ENCODE assay signal across 15 mouse cellular contexts in genomic region chr1:85757531-85758230, GRCm38 (mm10). TPM values are rescaled to one million over a fixed set of nuclear protein-coding genes. Genes with fewer than 3 reads are reported as not detected.
DNase-seq lines count a peak whose midpoint lies in the region; ATAC-seq and TF ChIP-seq lines count a peak whose summit lies in the region.
"Had no signal": no experiment of that assay in that cellular context is flagged by ENCODE, and none has a peak within 500 bp of the region (broad histone marks: within the 10 kb centered on the region; RNA-seq: fewer than 3 reads in every experiment).

No protein-coding gene starts in this region.

- no peak overlapping the region for H3K9ac ChIP-seq in heart, adult 2 months (ENCODE audit: low read depth, low read length)
- no peak overlapping the region for H3K9ac ChIP-seq in embryonic facial prominence, embryonic 15.5 days
- H3K9ac ChIP-seq: limb, embryonic 12.5 days had no signal

- DNase-seq in heart, adult 2 months, result no peak
- DNase-seq in heart, adult 8-10 months (ENCODE audit: low spot score), result no peak
- DNase-seq in layer of hippocampus, adult 9-11 months, result peak; percentile 25
- DNase-seq in layer of hippocampus, postnatal 25 days (ENCODE audit: extremely low spot score in 1 of 2, low spot score in 1 of 2), result no peak
- DNase-seq in spleen, postnatal 10 days (ENCODE audit: low spot score in 2 of 2), result no peak
- DNase-seq: adrenal gland, postnatal 25 days; cerebellum, adult 11 months; kidney, postnatal 14 days; lung, adult 18-20 months; thymus, postnatal 36 days had no signal

- no peak for TF ChIP-seq POLR2A in heart, adult 2 months (IDR thresholded peaks at IDR 0.05; ENCODE audit: insufficient read depth, low read depth, low read length)

- H3K79me2 ChIP-seq in heart, adult 2 months (replicated peaks; ENCODE audit: control insufficient read depth, insufficient read depth, low read length), result no peaks in the 10 kb centered on the region

- H3K4me2 ChIP-seq in embryonic facial prominence, embryonic 15.5 days (replicated peaks), result no peak overlapping the region

- H3K27me3 ChIP-seq in heart, adult 2 months (ENCODE audit: control insufficient read depth, insufficient read depth, low read length), result no peaks in the 10 kb centered on the region
- no peaks in the 10 kb centered on the region for H3K27me3 ChIP-seq in embryonic facial prominence, embryonic 15.5 days
- H3K27me3 ChIP-seq: limb, embryonic 12.5 days had no signal

- 59% methylated on average over 6 of the region's 6 CpGs for WGBS in heart, adult 2 months
- WGBS in embryonic facial prominence, embryonic 15.5 days, result 72% methylated on average over 6 of the region's 6 CpGs

- H3K36me3 ChIP-seq in heart, adult 2 months (ENCODE audit: control insufficient read depth, insufficient read depth, low read length), result no peaks in the 10 kb centered on the region
- no peaks in the 10 kb centered on the region for H3K36me3 ChIP-seq in embryonic facial prominence, embryonic 15.5 days
- H3K36me3 ChIP-seq: limb, embryonic 12.5 days had no signal

- no peak overlapping the region for H3K4me3 ChIP-seq in heart, adult 2 months
- H3K4me3 ChIP-seq in embryonic facial prominence, embryonic 15.5 days (replicated peaks), result no peak overlapping the region
- H3K4me3 ChIP-seq: erythroblast, embryonic 14.5 days; limb, embryonic 12.5 days had no signal

- H3K27ac ChIP-seq in heart, adult 2 months, result peak overlapping the region; percentile 70
- H3K27ac ChIP-seq in embryonic facial prominence, embryonic 15.5 days (replicated peaks), result peak overlapping the region; percentile 22; the same call in 1 of the 2 replicates
- H3K27ac ChIP-seq: limb, embryonic 12.5 days had no signal

- intact Hi-C loops in heart, adult 2 months (cut with DNase I), result no loop called here

- H3K4me1 ChIP-seq in heart, adult 2 months (ENCODE audit: control insufficient read depth, insufficient read depth, low read length), result no peaks in the 10 kb centered on the region
- 0 out of 2 replicates have a peak, but pooled peaks cover 9% of the 10 kb centered on the region for H3K4me1 ChIP-seq in embryonic facial prominence, embryonic 15.5 days
- H3K4me1 ChIP-seq: limb, embryonic 12.5 days had no signal

- no peak for TF ChIP-seq CTCF in heart, adult 2 months (IDR thresholded peaks at IDR 0.05)

- no peaks in the 10 kb centered on the region for H3K9me3 ChIP-seq in embryonic facial prominence, embryonic 15.5 days (replicated peaks)
- H3K9me3 ChIP-seq: limb, embryonic 12.5 days had no signal

- no peak for TF ChIP-seq EP300 in heart, adult 2 months (IDR thresholded peaks at IDR 0.05; ENCODE audit: insufficient read depth, low read depth, low read length)

- ATAC-seq in embryonic facial prominence, embryonic 15.5 days (ENCODE audit: insufficient number of reproducible peaks, low FRiP score, low TSS enrichment, low read depth), result no peak
- 0 out of 2 replicates have a peak, but pooled peaks have one; percentile 7 for ATAC-seq in megakaryocyte progenitor cell, adult 5-6 weeks (replicated peaks; ENCODE audit: poor library complexity)
- ATAC-seq: hindbrain, embryonic 16.5 days had no signal

RNA-seq across cellular contexts. Expression of gene A630001G21Rik, which starts 20.8 kb away (rescaled TPM):
- total RNA-seq in heart, adult 2 months (2021), result under 1 TPM; 0.20 to 0.37 TPM
- 1.2 and 1.3 TPM in 2 replicates for polyA plus RNA-seq in heart, adult 2 months (2012; rRNA removed)
- total RNA-seq in heart, adult 8-10 months (2022), result 1 to 10 TPM in 1 of 4 experiments, under 1 TPM in 3; 0.22 to 1.3 (median 0.34) TPM
- total RNA-seq in layer of hippocampus, postnatal 25 days (2021), result under 1 TPM; 0.44 to 0.75 TPM
- polyA plus RNA-seq in embryonic facial prominence, embryonic 15.5 days (2015; fragmentation: Nextera tagmentation; extraction: Ambion mirVana), result 1.6 and 1.7 TPM in 2 replicates
- total RNA-seq in megakaryocyte progenitor cell, adult 5-6 weeks (2015), result 81.4 and 86.3 TPM in 2 replicates
- total RNA-seq in megakaryocyte progenitor cell, adult 5-6 weeks (2017), result 57.5 and 65.8 TPM in 2 replicates

RNA-seq across cellular contexts. Expression of gene Cab39, which starts 35.6 kb away (rescaled TPM):
- total RNA-seq in heart, adult 2 months (2021), result 100 to 1,000 TPM; 113 to 118 TPM
- polyA plus RNA-seq in heart, adult 2 months (2012; rRNA removed), result 36.7 and 59.1 TPM in 2 replicates
- 100 to 1,000 TPM; 109 to 121 (median 111) TPM for total RNA-seq in heart, adult 8-10 months (2022)
- total RNA-seq in layer of hippocampus, postnatal 25 days (2021), result 100 to 1,000 TPM; 149 to 151 TPM
- polyA plus RNA-seq in embryonic facial prominence, embryonic 15.5 days (2015; fragmentation: Nextera tagmentation; extraction: Ambion mirVana), result 30.3 and 31.3 TPM in 2 replicates
- total RNA-seq in megakaryocyte progenitor cell, adult 5-6 weeks (2015), result 83.1 and 84.9 TPM in 2 replicates
- total RNA-seq in megakaryocyte progenitor cell, adult 5-6 weeks (2017), result 122 and 126 TPM in 2 replicates

Comparison
In these comparisons a context has a peak if more than half of its experiments do, and no peak if none do; other contexts are left out.
1. RNA of gene A630001G21Rik, which starts 20.8 kb away (total RNA-seq): 57.5 to 86.3 TPM in megakaryocyte progenitor cell, adult 5-6 weeks; 0.44 to 0.75 TPM in layer of hippocampus, postnatal 25 days, 0.22 to 1.3 TPM in heart, adult 8-10 months and 0.20 to 0.37 TPM in heart, adult 2 months; every median in the first group is over 10 times any median in the second.